Mouse (Mus musculus) embryonic facial prominence, embryonic 15.5 days (tissue): ENCODE measurements around the gene Eef1akmt3. TPM values are rescaled to one million over a fixed set of nuclear protein-coding genes. Genes with fewer than 3 reads are reported as not detected.

ENCODE experiments used
- ATAC-seq: fragments of 200-750 bp; cut with Nextera tagmentation; 2 replicates; pipeline ENCODE4 v1.8.0; 2017; ENCODE audit warnings: low read depth, moderate TSS enrichment; ENCODE audit not compliant: insufficient number of reproducible peaks, low FRiP score, low TSS enrichment
- H3K27ac ChIP-seq: fragments of 300-500 bp; sonication (generic); replicated peaks from 2 replicates; pipeline ENCODE4 v1.5.1; 2015; ENCODE audit warnings: mild to moderate bottlenecking, inconsistent platforms
- H3K27me3 ChIP-seq: fragments of 300-500 bp; sonication (generic); 2 replicates; pipeline ENCODE4 v1.6.1; 2015; ENCODE audit warnings: inconsistent platforms
- H3K36me3 ChIP-seq: fragments of 300-500 bp; sonication (generic); 2 replicates; pipeline ENCODE4 v1.6.1; 2015; ENCODE audit warnings: mild to moderate bottlenecking, inconsistent platforms
- H3K4me1 ChIP-seq: fragments of 300-500 bp; sonication (generic); 2 replicates; pipeline ENCODE4 v1.6.1; 2015; ENCODE audit warnings: inconsistent platforms
- H3K4me2 ChIP-seq: fragments of 300-500 bp; sonication (generic); replicated peaks from 2 replicates; pipeline ENCODE4 v1.6.1; 2015; ENCODE audit warnings: mild to moderate bottlenecking, inconsistent platforms
- H3K4me3 ChIP-seq: fragments of 300-500 bp; sonication (generic); replicated peaks from 2 replicates; pipeline ENCODE4 v1.5.1; 2015; ENCODE audit warnings: mild to moderate bottlenecking, inconsistent platforms
- H3K9ac ChIP-seq: fragments of 300-500 bp; sonication (generic); 2 replicates; pipeline ENCODE4 v1.6.1; 2015; ENCODE audit warnings: inconsistent platforms
- H3K9me3 ChIP-seq: fragments of 300-500 bp; sonication (generic); replicated peaks from 2 replicates; pipeline ENCODE4 v1.6.1; 2016; ENCODE audit warnings: inconsistent platforms
- WGBS: fragments of 180-500 bp; shearing (Covaris S2); methylation state at CpG from one replicate; pipeline ENCODE4 v1.1.7; 2015; 5-methylcytosine and 5-hydroxymethylcytosine counted together
- polyA plus RNA-seq: library from polyadenylated mRNA; unstranded; fragments of >200 nt; fragmentation: Nextera tagmentation; extraction: Ambion mirVana; gene quantifications from 2 replicates; pipeline ENCODE4 v1.2.1, GENCODE M21; 2015

The Eef1akmt3 gene
- polyA plus RNA-seq, 1 experiment from 2014 or later, result 1.3 TPM

DNA sequence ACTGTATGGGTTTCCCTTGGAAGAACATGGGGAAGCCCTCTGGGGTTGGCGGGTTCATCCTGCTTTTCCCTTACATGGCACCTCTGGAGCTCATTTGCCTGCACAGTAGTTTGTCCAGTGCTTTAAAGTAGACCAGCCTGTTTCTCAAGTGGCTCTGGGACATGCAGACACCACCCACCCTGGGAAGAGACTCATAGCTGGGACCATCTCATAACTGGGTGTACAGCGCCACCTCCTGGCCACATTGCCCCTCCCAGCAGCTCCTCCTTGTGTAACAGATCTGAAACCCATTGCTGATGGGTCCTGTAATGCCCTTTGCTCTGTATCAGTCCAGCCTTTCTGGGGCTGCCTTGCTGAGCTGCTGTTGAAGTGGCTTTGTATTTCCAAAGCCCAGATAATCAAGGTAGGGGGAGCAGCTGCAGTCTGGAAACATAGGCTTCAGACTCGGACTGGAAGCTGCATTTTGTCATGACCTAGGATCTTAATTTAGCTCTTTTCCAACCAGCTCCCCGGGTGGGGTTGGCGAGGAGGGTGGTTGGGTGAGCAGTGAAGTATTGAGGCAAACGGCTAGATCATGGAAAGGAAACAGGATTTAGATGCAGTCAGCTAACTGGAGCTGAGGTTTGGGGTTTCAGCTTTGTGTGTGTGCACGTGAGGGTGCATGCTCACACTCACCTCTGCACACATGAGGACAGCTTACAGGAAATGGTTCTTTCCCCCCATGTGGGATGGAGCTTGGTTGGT is 50.8 kb downstream of the Eef1akmt3 start:
- Histone ChIP-seq H3K27me3 (no peaks in the 10 kb centered on the region), H3K9me3 (no peaks in the 10 kb centered on the region), H3K4me3 (no peak overlapping the region), H3K4me1 (peaks cover 75% of the 10 kb centered on the region), H3K4me2 (no peak overlapping the region), H3K9ac (no peak overlapping the region), H3K27ac (peak overlapping the region; percentile 58; the same call in 1 of the 2 replicates), H3K36me3 (peaks cover 46% of the 10 kb centered on the region)
- ATAC-seq, result peak; percentile 62; the same call in 1 of the 2 replicates
- 54% methylated on average over 7 of the region's 7 CpGs for WGBS

GRCm38 (mm10) chr10:126988513-126989165 is 52.7 kb downstream of the Eef1akmt3 start:
- Histone ChIP-seq H3K4me1 (peaks cover 81% of the 10 kb centered on the region), H3K36me3 (peaks cover 27% of the 10 kb centered on the region), H3K4me2 (no peak overlapping the region), H3K9me3 (no peaks in the 10 kb centered on the region), H3K4me3 (no peak overlapping the region), H3K9ac (no peak overlapping the region), H3K27ac (peak overlapping the region; percentile 79; the same call in 1 of the 2 replicates), H3K27me3 (no peaks in the 10 kb centered on the region)
- ATAC-seq, result no peak
- 65% methylated on average over 5 of the region's 5 CpGs for WGBS

DNA sequence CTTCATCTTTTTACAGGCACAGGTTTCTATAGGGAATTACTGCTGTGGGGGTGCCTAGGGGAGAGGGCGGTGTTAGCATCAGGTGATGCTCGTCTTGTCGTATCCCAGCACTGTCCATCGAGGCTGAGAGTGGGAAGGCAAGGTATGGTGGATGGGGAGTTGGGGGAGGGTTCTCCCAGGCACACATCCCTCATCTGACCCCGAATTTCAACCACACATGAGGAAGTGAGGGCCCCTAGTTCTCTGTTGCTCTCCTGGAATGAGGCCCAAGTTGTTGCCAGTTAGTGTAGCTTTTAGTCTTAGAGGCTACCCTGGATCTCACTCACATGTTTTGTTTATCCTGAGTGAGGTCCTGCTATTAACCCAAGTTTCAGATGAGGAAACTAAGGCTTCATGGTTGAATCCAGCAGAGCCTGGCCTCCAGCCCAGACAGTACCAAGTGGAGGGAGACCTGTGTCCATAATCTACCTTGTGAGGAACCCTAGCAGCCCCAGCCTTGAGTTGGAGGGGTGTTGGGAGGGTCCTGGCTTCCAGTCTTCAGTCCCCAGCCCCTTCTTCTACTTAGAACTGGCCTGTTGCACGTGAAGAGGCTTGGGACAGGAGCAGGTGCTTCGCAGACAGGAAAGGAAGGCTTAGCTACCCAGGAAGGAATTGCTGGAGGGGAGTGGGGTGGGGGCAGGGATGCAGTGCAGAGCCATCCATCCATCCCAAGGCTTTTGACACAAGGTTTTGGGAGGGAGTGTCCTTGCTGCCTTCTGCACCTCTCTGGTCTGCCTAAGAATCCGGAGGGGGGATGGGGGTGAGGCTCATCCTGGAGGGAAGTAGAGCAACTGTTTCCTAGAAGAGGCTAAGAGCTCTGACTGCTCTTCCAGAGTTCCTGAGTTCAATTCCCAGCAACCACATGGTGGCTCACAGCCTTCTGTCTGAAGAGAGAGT is 53.9 kb downstream of the Eef1akmt3 start:
- Histone ChIP-seq H3K4me1 (peaks cover 93% of the 10 kb centered on the region), H3K4me2 (peak overlapping the region; percentile 26), H3K27me3 (no peaks in the 10 kb centered on the region), H3K27ac (peak overlapping the region; percentile 79), H3K36me3 (peaks cover 16% of the 10 kb centered on the region), H3K9ac (no peak overlapping the region), H3K9me3 (no peaks in the 10 kb centered on the region), H3K4me3 (no peak overlapping the region)
- no peak for ATAC-seq
- 47% methylated on average over 8 of the region's 8 CpGs for WGBS

DNA sequence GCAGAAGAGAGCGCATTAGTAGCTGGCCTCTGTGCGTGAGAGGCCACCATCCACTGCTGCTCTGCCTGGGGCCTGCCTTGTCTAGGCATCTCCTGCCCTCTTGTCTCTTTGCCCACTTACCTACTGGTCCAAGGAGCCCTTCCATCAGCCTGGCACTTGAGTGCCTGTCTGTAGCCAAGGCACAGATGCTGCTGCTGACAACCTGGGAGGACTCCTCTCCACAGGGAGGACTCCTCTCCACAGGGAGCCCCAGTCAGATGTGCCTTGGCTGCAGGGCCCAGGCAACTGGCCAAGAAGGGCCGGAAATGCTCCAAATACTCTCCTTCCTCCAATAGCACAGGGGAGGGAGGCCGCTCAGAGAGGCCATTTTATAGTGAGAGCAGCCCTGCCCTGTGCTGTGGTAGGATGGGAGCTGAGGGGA is 54.8 kb downstream of the Eef1akmt3 start:
- Histone ChIP-seq H3K4me1 (peaks cover 99% of the 10 kb centered on the region), H3K9ac (no peak overlapping the region), H3K4me3 (peak overlapping the region; percentile 1; the same call in 1 of the 2 replicates), H3K4me2 (peak overlapping the region; percentile 26), H3K36me3 (peaks cover 7% of the 10 kb centered on the region), H3K27me3 (no peaks in the 10 kb centered on the region), H3K9me3 (no peaks in the 10 kb centered on the region), H3K27ac (peak overlapping the region; percentile 79)
- peak; percentile 63 for ATAC-seq
- 37% methylated on average over 4 of the region's 4 CpGs for WGBS

- Histone ChIP-seq H3K9me3 (no peaks in the 10 kb centered on the region), H3K27ac (peak overlapping the region; percentile 79), H3K4me2 (no peak overlapping the region), H3K9ac (no peak overlapping the region), H3K4me1 (peaks cover 99% of the 10 kb centered on the region), H3K27me3 (no peaks in the 10 kb centered on the region), H3K4me3 (no peak overlapping the region), H3K36me3 (0 out of 2 replicates have a peak, but pooled peaks cover 3% of the 10 kb centered on the region)
- ATAC-seq, result no peak
- WGBS, result 94% methylated on average over 9 of the region's 9 CpGs
Observed at GRCm38 (mm10) chr10:126985579-126985978, 55.7 kb downstream of the Eef1akmt3 start.

DNA sequence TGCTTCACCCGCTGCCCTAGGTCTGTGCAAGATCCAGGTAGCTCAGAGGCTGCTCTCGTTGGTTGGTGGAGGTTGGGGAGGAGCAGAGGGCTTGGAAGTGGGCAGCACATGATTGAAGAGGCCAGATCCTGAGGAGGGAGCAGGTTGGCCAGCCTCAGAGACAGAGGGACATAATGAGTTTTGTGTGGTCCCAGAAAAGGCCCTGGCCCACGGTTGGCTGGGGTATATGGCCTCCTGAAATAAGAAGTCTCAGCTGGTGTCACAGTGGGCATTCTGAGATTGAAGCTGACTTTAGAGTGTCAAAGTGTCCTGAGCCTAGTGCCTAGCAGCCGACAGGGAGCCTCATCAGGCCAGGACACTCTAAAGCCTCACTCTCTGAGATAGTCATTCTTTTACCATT is 56.2 kb downstream of the Eef1akmt3 start:
- 63% methylated on average over 4 of the region's 4 CpGs for WGBS
- Histone ChIP-seq H3K9me3 (no peaks in the 10 kb centered on the region), H3K4me3 (peak overlapping the region; percentile 87), H3K9ac (no peak overlapping the region), H3K27me3 (no peaks in the 10 kb centered on the region), H3K27ac (peak overlapping the region; percentile 79), H3K4me1 (peaks cover 96% of the 10 kb centered on the region), H3K4me2 (peak overlapping the region; percentile 72), H3K36me3 (0 out of 2 replicates have a peak, but pooled peaks cover 3% of the 10 kb centered on the region)
- ATAC-seq, result no peak

DNA sequence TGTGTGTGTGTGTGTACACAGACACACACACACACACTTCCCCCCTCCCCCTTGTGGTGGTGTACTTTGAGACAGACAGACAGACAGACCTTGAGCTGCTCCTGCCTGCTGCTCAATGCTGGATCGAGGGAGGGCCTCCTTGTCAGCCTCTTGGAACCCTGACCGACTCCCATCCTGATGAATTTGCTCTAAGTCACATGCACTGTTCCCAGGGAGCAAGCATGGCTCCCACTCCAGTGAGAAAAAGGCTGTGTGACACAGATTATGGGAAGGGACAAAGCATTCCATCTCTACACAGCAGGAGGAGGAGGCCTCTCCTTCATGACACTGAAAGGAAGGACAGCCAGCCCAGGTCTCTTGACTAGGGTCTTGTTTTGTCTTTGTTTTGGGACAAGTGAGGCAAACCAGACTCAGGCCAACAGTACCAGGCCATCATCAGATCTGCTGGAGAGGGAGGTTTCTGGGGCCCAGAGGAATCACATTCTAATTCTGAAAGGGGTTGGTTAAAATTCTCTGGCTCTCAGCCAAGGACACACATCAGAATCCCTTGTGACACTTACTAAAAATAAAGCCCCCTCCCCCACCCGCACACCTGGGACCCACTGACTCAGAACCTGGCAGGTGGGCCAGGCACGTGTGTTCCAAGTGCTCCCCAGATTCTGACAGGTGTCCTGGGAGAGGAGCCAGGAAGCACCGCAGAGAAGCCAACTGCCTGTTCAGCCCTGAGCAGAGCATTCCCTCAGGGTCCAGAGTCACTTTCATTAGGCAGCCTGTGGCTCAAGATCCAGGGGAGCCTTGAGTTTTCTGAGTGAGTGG is 56.9 kb downstream of the Eef1akmt3 start:
- peak overlapping the region; percentile 79 for H3K27ac ChIP-seq
- peaks cover 90% of the 10 kb centered on the region for H3K4me1 ChIP-seq
- H3K27me3 ChIP-seq, result no peaks in the 10 kb centered on the region
- peak overlapping the region; percentile 13; the same call in 1 of the 2 replicates for H3K9ac ChIP-seq
- H3K9me3 ChIP-seq, result no peaks in the 10 kb centered on the region
- peak overlapping the region; percentile 72 for H3K4me2 ChIP-seq
- no peak for ATAC-seq
- 0 out of 2 replicates have a peak, but pooled peaks cover 3% of the 10 kb centered on the region for H3K36me3 ChIP-seq
- H3K4me3 ChIP-seq, result peak overlapping the region; percentile 87
- WGBS, result 34% methylated on average over 5 of the region's 5 CpGs

DNA sequence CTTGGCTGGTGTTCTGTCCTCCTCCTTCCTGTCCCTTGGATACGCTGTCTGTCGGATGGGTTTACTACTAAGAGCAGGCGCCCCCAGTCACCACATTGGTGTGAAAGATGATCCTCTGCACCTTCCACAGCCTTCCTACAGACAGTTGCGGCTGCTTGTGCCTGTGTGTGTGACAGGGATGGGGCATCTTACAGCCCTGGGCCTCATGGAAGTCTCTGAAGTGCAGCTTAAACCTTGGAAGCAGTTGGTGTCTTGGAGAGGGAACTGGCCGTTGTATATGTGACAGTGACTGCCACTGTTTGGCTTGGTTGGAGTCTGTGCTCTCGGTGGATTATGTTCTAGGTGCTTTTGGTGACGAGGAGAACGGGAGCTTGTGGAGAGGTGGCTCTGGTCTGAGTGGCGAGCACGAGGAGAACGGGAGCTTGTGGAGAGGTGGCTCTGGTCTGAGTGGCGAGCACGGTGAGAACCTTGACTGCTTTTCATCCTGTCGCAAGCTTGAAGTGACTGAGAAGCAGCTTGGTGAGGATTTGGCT is 58.1 kb downstream of the Eef1akmt3 start:
- H3K36me3 ChIP-seq, result 0 out of 2 replicates have a peak, but pooled peaks cover 3% of the 10 kb centered on the region
- peak overlapping the region; percentile 87 for H3K4me3 ChIP-seq
- no peaks in the 10 kb centered on the region for H3K9me3 ChIP-seq
- peak overlapping the region; percentile 72 for H3K4me2 ChIP-seq
- WGBS, result 36% methylated on average over 14 of the region's 14 CpGs
- H3K27me3 ChIP-seq, result no peaks in the 10 kb centered on the region
- peaks cover 79% of the 10 kb centered on the region for H3K4me1 ChIP-seq
- no peak for ATAC-seq
- H3K9ac ChIP-seq, result 0 out of 2 replicates have a peak overlapping the region, but pooled peaks have one; percentile 16
- peak overlapping the region; percentile 79; the same call in 1 of the 2 replicates for H3K27ac ChIP-seq

DNA sequence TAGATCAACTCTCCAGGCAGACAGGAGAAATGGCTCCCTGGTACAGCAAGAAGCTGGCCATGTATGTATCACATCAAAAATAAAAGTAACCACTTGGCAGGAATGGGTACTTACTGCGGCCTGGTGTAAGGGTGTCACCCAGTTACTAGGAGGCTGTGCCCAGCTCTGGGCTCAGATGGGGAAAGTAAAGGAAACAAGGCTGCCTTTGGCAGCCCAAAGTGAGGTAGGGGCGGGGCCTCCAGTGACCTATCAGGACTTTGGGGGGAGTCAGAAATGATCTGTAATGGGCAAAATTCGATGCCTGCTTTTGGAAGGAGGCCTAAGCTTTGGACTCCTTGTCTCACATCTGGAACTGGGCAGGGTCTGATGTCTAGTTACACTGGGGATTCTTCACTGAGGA is 59.6 kb downstream of the Eef1akmt3 start:
- H3K36me3 ChIP-seq, result no peaks in the 10 kb centered on the region
- H3K9ac ChIP-seq, result no peak overlapping the region
- peak overlapping the region; percentile 72 for H3K4me2 ChIP-seq
- peak overlapping the region; percentile 87 for H3K4me3 ChIP-seq
- peak overlapping the region; percentile 79; the same call in 1 of the 2 replicates for H3K27ac ChIP-seq
- no peaks in the 10 kb centered on the region for H3K27me3 ChIP-seq
- peaks cover 71% of the 10 kb centered on the region for H3K4me1 ChIP-seq
- no peak for ATAC-seq
- 39% methylated on average over 3 of the region's 3 CpGs for WGBS
- no peaks in the 10 kb centered on the region for H3K9me3 ChIP-seq
